Mouse (Mus musculus) urinary bladder, adult 18-20 months (tissue): ENCODE results near the gene Bag6.

Experiments
- DNase-seq, 2 experiments: peaks; one replicate each; pipeline ENCODE4 v3.0.0; 2022; ENCODE audit warnings: low spot score in 2 of 2, mixed read lengths in 2 of 2

The Bag6 gene

DNA sequence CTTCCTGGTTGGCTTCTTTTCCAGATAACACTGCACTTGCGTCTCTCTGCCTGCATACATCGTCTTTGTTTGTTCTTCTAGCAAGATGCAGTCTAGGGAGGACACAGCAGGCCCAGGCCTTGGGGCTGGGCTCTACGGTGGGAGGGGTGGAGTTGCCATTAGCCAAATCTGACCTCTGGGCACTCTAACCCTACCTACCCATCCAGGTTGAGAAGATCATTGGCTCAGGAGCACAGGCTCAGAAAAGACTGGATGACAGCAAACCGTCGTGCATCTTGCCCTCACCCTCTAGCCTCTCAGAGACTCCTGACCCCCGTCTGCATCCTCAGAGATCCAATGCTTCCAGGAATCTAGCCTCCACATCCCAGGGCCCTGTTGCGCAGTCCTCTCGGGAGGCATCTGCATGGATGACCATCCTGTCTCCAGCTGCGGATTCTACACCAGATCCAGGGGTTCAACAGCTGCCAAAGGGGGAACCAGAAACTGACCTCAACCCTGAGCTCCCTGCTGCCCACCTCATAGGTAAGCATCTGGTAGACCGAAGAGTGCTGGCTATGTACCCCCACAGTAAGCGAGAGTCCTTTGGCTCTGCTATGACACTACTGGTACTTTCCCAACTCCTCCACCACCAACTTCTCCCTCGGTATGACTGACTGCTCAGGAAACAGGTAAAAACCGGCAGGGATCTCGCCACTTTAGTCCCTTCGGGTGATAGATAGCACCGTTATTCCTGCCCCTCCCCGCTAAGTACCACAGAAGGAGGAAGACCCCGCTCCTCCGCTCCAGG is 60.1 kb downstream of the Bag6 start:
- no peak for DNase-seq

GRCm38 (mm10) chr17:35195631-35196320 is 60.8 kb downstream of the Bag6 start:
- peak; percentile 63 to 76 for DNase-seq

GRCm38 (mm10) chr17:35196321-35196641 is 61.3 kb downstream of the Bag6 start:
- DNase-seq, result no peak
